Mouse (Mus musculus) heart, adult 8-10 months (tissue): Measurements from ENCODE around the gene Mmp1b. TPM values are rescaled to one million over a fixed set of nuclear protein-coding genes. Genes with fewer than 3 reads are reported as not detected.
"Not testable (repeated sequence)": the region's sequence is repeated elsewhere in the genome, so short reads cannot be mapped to it uniquely, and the experiment has no call there.

Experiments used
- DNase-seq: peaks from one replicate; pipeline ENCODE4 v3.0.0; 2022; ENCODE audit warnings: low spot score
- total RNA-seq, 4 experiments: library from RNA; stranded (reverse); gene quantifications; 2 replicates each; pipeline ENCODE4 v1.2.4; 2022

Gene Mmp1b
- not detected for total RNA-seq

- no peak for DNase-seq
These were observed at the start of gene Mmp1b for GRCm38 (mm10) chr9:7387947-7388346. TSS of gene Mmp1b (minus strand) at chr9:7388047.

- not testable (repeated sequence) for DNase-seq
These were observed 8.7 kb upstream of the Mmp1b start for GRCm38 (mm10) chr9:7396556-7396955.

GRCm38 (mm10) chr9:7354535-7354934 lies 33.3 kb downstream of the Mmp1b start:
- DNase-seq = no peak

- no peak for DNase-seq
These were observed 42.3 kb downstream of the Mmp1b start for GRCm38 (mm10) chr9:7345513-7345912.

GRCm38 (mm10) chr9:7344107-7344506 lies 43.7 kb downstream of the Mmp1b start, which contains the start of gene Mmp12:
TSS of gene Mmp12 (plus strand) at chr9:7344381.
- DNase-seq = no peak

GRCm38 (mm10) chr9:7336740-7337483 lies 50.9 kb downstream of the Mmp1b start:
- DNase-seq = peak; percentile 6

- DNase-seq = no peak
These were observed 51.8 kb downstream of the Mmp1b start for GRCm38 (mm10) chr9:7335766-7336680.

GRCm38 (mm10) chr9:7331847-7332246 lies 56.0 kb downstream of the Mmp1b start:
- DNase-seq = no peak

Other genes with a start within 250 kb of the Mmp1b start
- gene Dync2h1, start 203.6 kb downstream of the Mmp1b start, total RNA-seq = 1 to 10 TPM; 1.9 to 2.1 (median 2.0) TPM
- gene Dcun1d5, start 203.5 kb downstream of the Mmp1b start, total RNA-seq = 10 to 100 TPM; 44.4 to 59.4 (median 53.0) TPM
- gene Mmp13, start 115.5 kb downstream of the Mmp1b start, total RNA-seq = under 1 TPM; 0.09 to 0.47 (median 0.32) TPM
- gene Mmp12, start 43.7 kb downstream of the Mmp1b start, total RNA-seq = under 1 TPM; 0.33 to 0.75 (median 0.56) TPM
- gene Mmp3, start 57.8 kb upstream of the Mmp1b start, total RNA-seq = under 1 TPM; 0.24 to 0.37 (median 0.32) TPM
- not detected for gene Mmp10, start 114.3 kb upstream of the Mmp1b start, total RNA-seq
- gene Mmp8, start 170.4 kb upstream of the Mmp1b start, total RNA-seq = under 1 TPM in 1 of 4 experiments, not detected in 3; 0.29 TPM
- gene Mmp27, start 183.3 kb upstream of the Mmp1b start, total RNA-seq = under 1 TPM in 3 of 4 experiments, not detected in 1; 0.17 to 0.31 (median 0.22) TPM
- not detected for gene Mmp20, start 240.2 kb upstream of the Mmp1b start, total RNA-seq